Mouse (Mus musculus) small intestine, adult 2 months (tissue): ENCODE results near the gene Galnt15.

Experiments
- CTCF ChIP-seq: fragments of 200-500 bp; IDR thresholded peaks from 2 replicates; pipeline ENCODE4 v1.5.1; 2012; ENCODE audit warnings: low read depth, mild to moderate bottlenecking, control low read depth, inconsistent platforms, low read length, moderate library complexity, mixed read lengths; ENCODE audit not compliant: insufficient replicate concordance, insufficient read length; ENCODE audit errors: extremely low read depth
- POLR2A ChIP-seq: fragments of 200-500 bp; IDR thresholded peaks from 2 replicates; pipeline ENCODE4 v1.6.1; 2012; ENCODE audit warnings: low read depth, mild to moderate bottlenecking, control low read depth, inconsistent platforms, low read length, moderate library complexity

- TF ChIP-seq CTCF (no peak), POLR2A (no peak)
These were observed 11.3 kb upstream of the Galnt15 start for GRCm38 (mm10) chr14:32017448-32017847.
